Mouse (Mus musculus) brown adipose tissue, adult 24 weeks (tissue): Measurements from ENCODE around the gene Dcxr. TPM values are rescaled to one million over a fixed set of nuclear protein-coding genes. Genes with fewer than 3 reads are reported as not detected.
A peak's percentile ranks its signal among the peaks of the same experiment; 100 is the strongest.
"Not testable (repeated sequence)": the region's sequence is repeated elsewhere in the genome, so short reads cannot be mapped to it uniquely, and the experiment has no call there.

Experiments
- H3K27ac ChIP-seq: fragments of 200-500 bp; replicated peaks from 2 replicates; pipeline ENCODE4 v1.5.1; 2012; ENCODE audit warnings: low read depth, mild to moderate bottlenecking, low read length
- H3K4me1 ChIP-seq: fragments of 200-500 bp; 2 replicates; pipeline ENCODE4 v1.6.1; 2012; ENCODE audit warnings: low read length, mixed read lengths; ENCODE audit not compliant: control insufficient read depth, insufficient read depth, insufficient read length
- H3K4me3 ChIP-seq: fragments of 200-500 bp; 2 replicates; pipeline ENCODE4 v1.5.1; 2012; ENCODE audit warnings: low read depth, mild to moderate bottlenecking, low read length, moderate library complexity; ENCODE audit not compliant: insufficient read depth
- polyA plus RNA-seq: library from polyadenylated mRNA; stranded (reverse); fragments of >200 nt; gene quantifications from 2 replicates; pipeline ENCODE4 v1.2.4, GENCODE M21; 2012; ENCODE audit not compliant: missing spikeins, insufficient read depth, insufficient read length

The Dcxr gene
- polyA plus RNA-seq, result 9.4 and 15.5 TPM in 2 replicates

DNA sequence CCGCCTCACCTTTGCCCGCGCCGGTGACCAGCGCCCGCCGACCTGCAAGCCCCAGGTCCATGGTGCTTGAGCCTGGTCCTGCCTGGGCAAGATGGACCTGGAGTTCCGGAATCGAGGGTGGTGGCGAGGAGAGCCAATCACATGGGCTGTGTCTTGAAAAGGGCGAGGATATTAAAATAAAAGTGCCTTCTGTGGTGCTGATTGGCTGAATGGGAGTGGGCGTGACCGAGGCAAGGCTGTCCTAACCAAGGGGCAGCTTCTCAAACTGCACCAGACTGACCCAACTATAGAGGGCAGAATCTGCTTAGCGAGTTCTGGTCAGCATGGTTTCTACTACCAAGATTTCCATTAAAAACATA lies at the start of gene Dcxr:
Gene Dcxr (minus strand): TSS at position 113 of the 359 bp plus-strand sequence.
- H3K4me1 ChIP-seq, result peaks cover 5% of the 10 kb centered on the region
- H3K27ac ChIP-seq, result no peak within 1 kb of the TSS
- H3K4me3 ChIP-seq, result peak within 1 kb of the TSS; percentile 62

DNA sequence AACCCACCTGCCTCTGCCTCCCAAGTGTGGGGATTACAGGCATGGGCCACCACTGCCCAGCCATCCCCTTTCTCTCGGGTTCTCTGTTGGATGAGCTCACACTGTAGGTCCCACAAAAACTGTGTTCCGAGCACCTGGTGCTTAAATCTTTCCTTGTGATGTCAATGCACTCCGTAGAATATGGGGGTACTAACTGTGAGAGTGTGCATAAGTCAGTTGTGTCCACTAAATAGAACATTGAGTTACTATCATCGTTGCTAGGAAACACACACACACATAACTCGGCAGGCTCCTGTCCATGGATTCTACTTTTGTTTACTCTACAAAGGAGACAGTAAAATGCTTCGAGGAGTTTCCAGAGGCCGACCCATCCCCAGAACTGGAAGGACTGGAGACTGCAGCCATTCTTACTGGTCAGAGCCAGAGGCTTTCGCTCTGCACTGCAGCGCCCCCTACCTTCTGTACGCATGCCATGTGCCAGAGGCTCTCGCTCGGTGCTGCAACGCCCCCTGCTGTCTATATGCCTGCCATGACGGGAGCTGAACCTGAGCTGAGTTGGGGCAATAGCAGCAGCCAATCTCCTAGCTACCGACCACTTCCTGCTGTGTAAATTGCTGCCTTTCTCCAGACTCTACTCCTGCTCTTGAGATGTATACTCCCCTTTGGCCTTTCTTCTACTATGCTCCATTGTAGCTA lies 48.8 kb upstream of the Dcxr start:
- Histone ChIP-seq H3K4me3 (no peak overlapping the region), H3K4me1 (no peaks in the 10 kb centered on the region), H3K27ac (no peak overlapping the region)

DNA sequence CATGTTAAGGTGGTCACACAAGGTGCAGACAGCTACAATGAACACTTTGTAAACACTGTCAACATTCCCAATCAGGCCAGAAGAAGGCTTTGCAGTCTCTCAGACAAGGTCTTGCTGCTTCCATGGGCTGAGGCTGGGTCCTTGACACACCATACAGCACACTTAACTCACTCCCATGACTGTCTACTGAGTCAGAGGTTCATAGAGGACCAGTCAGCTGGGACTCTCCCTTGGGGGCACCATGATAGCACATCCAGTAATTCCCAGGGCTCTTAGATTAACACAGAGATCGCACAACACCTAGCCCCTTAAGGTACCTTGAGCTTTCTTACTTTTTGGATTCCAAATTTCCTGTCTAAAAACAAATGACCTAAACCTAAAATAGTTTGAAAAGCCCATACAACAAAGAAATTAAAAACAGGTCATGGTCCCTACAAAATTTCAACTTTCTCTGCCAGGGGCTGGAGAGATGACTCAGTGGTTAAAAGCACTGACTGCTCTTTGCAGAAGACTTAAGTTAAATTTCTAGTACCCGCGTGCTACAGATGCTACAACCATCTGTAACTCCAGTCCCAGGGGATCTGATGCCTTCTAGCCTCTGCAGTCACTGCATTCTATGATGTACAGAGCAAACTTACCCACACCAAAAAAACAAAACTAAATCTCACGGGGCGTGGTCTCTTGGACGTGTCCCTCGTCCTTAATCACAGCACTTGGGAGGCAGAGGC lies 46.5 kb upstream of the Dcxr start:
- H3K4me3 ChIP-seq, result no peak overlapping the region
- H3K4me1 ChIP-seq, result no peaks in the 10 kb centered on the region
- H3K27ac ChIP-seq, result no peak overlapping the region

DNA sequence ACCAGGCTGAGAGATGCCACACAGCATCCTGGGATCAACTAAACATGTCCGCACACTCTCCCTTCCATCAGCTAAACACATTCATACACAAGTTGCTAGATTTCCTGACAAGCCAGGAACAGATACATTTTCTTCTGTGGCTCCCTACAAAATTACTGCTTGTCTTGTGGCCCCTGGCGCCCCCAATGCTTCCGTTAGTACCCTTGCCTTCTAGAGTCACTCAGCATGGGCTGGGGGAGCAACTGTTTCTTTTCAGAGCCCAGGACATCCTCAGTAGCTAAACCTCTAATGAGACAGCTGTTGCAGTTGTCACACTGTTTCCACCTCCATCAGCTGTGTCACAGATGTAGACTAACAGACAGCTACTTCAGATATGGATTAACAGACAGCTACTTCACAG lies 45.7 kb upstream of the Dcxr start:
- Histone ChIP-seq H3K27ac (no peak overlapping the region), H3K4me1 (no peaks in the 10 kb centered on the region), H3K4me3 (no peak overlapping the region)

DNA sequence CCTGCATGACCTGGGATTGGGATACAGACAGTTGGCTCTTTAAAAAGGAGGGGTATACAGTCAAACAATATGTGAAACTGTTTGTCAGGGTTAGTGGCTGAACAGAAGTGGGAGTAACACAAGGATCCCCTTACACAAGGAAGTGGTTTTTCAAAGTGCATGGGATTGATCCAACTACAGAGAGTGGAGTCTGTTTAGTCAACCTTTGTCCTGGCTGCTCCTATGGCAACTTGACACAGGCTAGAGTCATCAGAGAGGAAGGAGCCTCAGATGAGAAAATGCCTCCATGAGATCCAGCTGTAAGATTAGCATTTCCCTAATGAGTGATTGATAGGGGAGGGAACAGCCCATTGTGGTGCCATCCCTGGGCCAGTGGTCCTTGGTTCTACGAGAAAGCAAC lies 41.1 kb upstream of the Dcxr start:
- Histone ChIP-seq H3K4me3 (no peak overlapping the region), H3K4me1 (no peaks in the 10 kb centered on the region), H3K27ac (no peak overlapping the region)

DNA sequence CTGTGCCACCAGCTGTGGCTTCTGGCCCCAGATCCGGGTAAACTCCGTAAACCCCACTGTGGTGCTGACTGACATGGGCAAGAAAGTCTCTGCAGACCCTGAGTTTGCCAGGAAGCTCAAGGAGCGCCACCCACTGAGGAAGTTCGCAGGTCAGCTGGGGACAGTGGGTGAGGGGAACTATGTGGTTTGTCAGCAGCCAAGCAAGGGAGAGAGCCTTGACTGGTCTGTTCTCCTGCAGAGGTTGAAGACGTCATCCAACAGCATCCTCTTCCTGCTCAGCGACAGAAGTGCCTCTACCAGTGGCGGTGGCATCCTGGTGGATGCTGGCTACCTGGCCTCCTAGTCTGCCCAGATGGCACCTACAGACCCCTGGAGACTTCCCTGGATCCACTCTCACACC lies 39.9 kb upstream of the Dcxr start:
- H3K4me1 ChIP-seq, H3K27ac ChIP-seq, H3K4me3 ChIP-seq: not testable (repeated sequence)

DNA sequence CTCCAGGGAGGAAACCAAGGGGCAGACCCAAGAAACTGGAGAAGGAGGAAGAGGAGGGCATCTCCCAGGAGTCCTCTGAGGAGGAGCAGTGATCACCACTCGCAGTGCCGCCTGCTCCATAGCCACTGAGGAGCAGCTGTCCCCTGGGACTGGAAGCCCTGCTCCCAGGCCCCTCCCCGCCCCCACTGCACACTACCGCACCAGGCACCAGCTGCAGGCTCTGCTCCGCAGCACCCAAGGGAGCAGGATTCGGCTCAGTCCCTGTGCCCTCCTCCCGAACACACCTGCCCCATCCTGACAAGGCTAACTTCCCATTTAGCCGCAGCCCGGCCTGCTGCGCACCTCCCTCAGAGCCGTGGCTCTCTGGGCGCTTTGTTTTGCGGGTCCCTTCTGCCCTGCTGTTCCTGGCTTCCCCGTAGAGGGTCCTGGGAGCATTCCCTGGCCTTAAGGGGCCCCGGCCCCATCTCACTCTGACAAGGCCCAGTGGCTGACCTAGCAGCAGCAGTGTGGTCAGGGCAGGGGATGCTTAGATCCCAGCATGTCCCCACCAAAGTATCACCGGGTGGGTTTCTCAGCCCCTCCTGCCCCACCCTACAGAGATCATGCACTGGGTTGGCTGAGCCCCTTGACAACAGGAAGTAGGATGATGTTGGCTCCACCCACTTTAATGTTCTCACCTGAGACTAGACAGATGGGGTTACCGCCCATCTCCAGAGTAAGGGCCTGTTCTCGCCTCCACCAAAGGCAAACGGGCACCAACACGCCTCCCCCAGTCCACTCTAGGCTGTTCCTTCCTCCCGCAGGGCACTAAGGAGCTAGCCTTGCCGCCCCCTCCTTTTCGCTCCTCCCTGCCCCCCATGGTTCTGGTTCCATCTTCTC lies 36.3 kb upstream of the Dcxr start:
- H3K4me1 ChIP-seq, H3K4me3 ChIP-seq, H3K27ac ChIP-seq: not testable (repeated sequence)

DNA sequence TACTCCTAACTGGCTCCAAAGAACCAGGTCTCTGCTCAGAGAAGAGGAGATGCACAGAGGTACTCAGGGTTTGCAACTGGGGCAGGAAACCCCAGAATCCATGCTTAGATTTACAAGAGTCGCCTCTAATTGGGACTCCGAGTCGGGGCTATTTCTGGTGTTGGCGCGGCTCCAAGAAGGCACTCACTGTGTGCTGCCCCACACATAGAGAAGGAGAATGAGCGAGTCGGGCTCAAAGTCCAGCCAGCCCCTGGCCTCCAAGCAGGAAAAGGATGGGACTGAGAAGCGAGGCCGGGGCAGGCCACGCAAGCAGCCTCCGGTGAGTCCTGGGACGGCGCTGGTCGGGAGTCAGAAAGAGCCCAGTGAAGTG lies 35.6 kb upstream of the Dcxr start, which contains the start of gene Hmga1b:
Gene Hmga1b (plus strand): TSS at position 123 of the 370 bp plus-strand sequence.
- not testable (repeated sequence) for H3K27ac ChIP-seq, H3K4me3 ChIP-seq, H3K4me1 ChIP-seq

DNA sequence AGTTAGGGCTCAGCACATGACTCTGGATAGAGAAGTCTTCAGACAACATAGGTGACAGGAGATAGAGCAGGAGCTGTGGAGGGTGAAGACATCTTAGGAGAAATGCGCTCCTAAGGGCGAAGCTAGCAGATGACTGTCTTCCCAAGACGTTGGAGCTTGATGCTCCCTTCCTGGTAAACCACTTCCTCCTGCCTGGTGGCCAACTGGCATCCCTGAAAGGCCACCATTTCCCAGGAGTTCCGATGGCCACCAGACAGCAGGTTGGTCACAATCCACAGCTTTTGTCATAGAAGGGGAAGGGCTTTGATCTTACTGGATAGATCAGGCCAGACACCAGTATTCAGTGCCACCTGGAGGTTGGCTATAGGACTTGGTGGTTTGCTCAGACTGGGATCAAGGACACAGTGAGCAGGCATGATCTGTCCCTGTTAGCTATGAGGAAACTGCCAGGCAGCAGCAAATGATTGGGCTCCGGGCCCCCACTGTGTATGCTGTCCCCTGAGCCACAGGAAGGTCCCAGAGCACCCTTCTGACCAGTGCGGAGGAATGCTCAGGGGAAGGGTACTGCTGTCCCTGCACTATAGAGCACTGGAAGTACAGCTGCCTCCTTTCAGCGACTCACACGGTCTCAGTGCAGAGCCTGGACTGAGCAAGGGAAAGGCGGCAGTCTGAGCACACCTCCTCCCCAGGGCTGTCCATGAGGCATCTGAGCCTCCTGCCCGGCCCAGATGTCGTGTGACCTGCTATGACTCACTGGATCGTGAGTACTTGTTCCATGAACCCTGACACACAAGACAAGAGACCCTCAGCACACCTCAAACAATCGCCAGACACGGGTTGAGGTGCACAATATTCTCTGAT lies 35.0 kb upstream of the Dcxr start:
- Histone ChIP-seq H3K4me3 (no peak overlapping the region), H3K4me1 (no peaks in the 10 kb centered on the region), H3K27ac (no peak overlapping the region)

DNA sequence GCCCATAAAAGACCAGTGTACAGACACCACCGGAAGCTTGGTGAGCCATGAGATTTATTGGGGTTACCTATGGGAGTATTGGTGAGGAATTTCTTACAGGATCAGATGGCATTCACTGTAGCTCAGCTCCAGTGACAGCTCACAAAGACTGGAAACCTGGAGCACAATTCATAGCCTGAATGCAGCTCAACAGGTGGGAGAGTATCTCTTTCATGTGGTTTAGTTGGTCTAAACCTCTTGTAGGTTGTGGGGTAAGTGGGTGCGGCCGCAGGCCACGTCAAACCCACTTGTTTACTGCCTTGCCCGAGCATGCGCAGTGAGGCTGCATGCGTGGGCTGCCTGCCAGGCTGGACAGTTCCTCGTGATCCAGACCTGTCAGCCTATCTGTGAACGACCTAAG lies 33.2 kb upstream of the Dcxr start:
- H3K27ac ChIP-seq, result no peak overlapping the region
- no peak overlapping the region for H3K4me3 ChIP-seq
- H3K4me1 ChIP-seq, result no peaks in the 10 kb centered on the region

DNA sequence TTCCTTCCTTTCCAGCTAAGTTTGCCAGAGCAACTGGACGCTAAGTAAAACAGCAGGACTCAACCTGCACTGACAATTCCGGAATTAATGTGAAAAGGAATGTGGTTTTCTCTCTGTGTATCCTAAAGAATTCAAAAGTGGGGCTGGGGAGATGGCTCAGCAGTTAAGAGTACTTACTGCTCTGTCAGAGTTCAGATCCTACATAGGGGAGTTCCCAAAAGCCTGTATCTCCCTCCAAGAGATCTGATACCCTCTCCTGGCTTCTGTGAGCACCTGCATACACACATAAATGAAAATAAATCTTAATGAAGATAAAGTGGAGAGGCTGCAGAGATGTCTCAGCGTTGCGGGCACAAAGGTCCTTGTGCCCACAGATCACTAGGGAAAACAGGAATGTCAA lies 24.5 kb upstream of the Dcxr start:
- no peak overlapping the region for H3K27ac ChIP-seq
- peaks cover 5% of the 10 kb centered on the region; the same call in 1 of the 2 replicates for H3K4me1 ChIP-seq
- no peak overlapping the region for H3K4me3 ChIP-seq

DNA sequence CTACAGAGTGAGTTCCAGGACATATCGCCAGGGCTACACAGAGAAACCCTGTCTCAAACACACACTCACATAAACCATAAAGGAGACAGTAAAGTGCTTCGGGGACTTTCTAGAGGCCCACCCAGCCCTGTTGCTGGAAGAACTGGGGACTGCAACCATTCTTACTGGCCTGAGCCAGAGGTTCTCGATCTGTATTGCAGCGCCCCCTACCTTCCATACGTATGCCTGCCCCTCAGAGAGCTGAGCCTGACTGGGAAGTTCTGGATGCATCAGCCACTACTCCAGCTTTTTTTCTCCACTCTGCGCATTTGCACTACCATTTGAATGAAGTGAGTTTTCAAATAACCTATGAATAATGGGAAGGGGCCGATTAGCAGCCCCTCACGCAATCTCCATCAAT lies 22.3 kb upstream of the Dcxr start:
- H3K4me3 ChIP-seq, result no peak overlapping the region
- no peak overlapping the region for H3K27ac ChIP-seq

DNA sequence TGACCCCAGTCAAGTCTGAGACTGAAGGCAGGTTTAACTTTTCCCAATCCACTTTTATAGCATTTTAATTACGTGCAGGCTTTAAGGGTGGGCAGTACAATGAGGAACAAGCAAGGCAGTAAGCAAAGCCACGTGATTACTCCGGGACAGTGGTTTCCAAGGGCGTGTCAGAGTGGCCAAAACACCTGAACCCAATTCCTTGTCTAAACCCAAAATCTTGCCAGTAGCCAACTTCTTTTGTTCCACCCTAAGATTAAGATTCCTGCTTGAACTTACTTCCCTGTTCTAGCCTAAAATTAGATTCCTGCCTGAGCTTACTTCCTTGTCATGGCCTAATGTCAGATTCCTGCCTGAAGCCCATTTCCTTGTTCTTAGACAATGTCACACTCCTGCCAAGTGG lies 20.9 kb upstream of the Dcxr start:
- Histone ChIP-seq H3K27ac (peak overlapping the region; percentile 82), H3K4me3 (no peak overlapping the region), H3K4me1 (peaks cover 5% of the 10 kb centered on the region; the same call in 1 of the 2 replicates)

More for the DNA sequence above, 22.3 kb upstream of the Dcxr start:
- H3K4me1 ChIP-seq, result peaks cover 5% of the 10 kb centered on the region; the same call in 1 of the 2 replicates

DNA sequence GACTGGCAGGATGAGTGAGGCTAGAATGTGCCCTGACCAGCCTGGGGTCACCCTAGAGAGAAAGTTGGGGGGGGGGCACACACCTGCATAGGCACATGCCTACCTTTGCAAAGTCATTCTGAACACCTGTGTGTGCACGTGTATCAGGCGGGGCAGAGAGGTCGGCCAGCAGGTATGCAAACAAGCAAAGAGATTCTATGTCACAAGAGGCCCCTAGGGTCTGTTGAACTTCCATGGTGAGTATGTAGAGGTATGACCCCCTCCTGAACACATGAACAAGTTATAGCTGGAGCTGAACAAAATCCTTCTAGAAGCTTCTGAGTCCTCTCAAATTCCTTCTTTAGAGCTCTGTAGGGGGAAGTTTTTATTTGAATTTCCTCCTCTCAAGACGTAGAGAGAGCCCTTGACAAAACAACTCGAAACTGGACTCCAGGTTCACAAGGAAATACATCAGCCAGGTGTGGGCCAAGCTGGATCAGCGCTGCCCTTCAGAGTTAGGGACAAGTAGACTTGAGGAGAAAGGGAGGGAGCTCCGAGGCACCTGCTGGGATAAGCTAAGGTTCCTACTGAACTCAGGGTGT lies 17.1 kb upstream of the Dcxr start:
- Histone ChIP-seq H3K27ac (no peak overlapping the region), H3K4me3 (no peak overlapping the region), H3K4me1 (peaks cover 5% of the 10 kb centered on the region; the same call in 1 of the 2 replicates)
